Mouse (Mus musculus): ENCODE data around the gene Nol10. TPM values are rescaled to one million over a fixed set of nuclear protein-coding genes. Genes with fewer than 3 reads are reported as not detected.

The Nol10 gene
- polyA plus RNA-seq, 1 experiment from 2014 or later: 28.1 TPM

GRCm38 (mm10) chr12:17371589-17372235, 23.5 kb downstream of the Nol10 start:
- no peaks in the 10 kb centered on the region for H3K4me1 ChIP-seq (replicated peaks; ENCODE audit: control insufficient read depth, insufficient read depth, low read length)
- H3K27ac ChIP-seq (ENCODE audit: low read depth, low read length): no peak overlapping the region
- H3K9me3 ChIP-seq (ENCODE audit: control insufficient read depth, low read length): no peaks in the 10 kb centered on the region
- ATAC-seq (ENCODE audit: low FRiP score) (no peak), DNase-seq (ENCODE audit: low spot score) (peak; percentile 30)
- no peak overlapping the region for H3K4me2 ChIP-seq (replicated peaks; ENCODE audit: low read depth, low read length)
- no peak overlapping the region for H3K9ac ChIP-seq (ENCODE audit: low read depth, low read length)
- WGBS: 92% methylated on average over 8 of the region's 8 CpGs
- H3K27me3 ChIP-seq (ENCODE audit: control insufficient read depth, insufficient read depth, low read length): no peaks in the 10 kb centered on the region
- H3K4me3 ChIP-seq (ENCODE audit: low read depth, low read length): no peak overlapping the region
- H3K36me3 ChIP-seq (ENCODE audit: control insufficient read depth, insufficient read depth, low read length): 0 out of 2 replicates have a peak, but pooled peaks cover 15% of the 10 kb centered on the region

GRCm38 (mm10) chr12:17372696-17373095, 24.4 kb downstream of the Nol10 start:
- Histone ChIP-seq H3K4me1 (replicated peaks; ENCODE audit: control insufficient read depth, insufficient read depth, low read length) (no peaks in the 10 kb centered on the region), H3K4me2 (replicated peaks; ENCODE audit: low read depth, low read length) (no peak overlapping the region), H3K27me3 (ENCODE audit: control insufficient read depth, insufficient read depth, low read length) (no peaks in the 10 kb centered on the region), H3K9ac (ENCODE audit: low read depth, low read length) (no peak overlapping the region), H3K9me3 (ENCODE audit: control insufficient read depth, low read length) (no peaks in the 10 kb centered on the region), H3K27ac (ENCODE audit: low read depth, low read length) (no peak overlapping the region), H3K4me3 (ENCODE audit: low read depth, low read length) (no peak overlapping the region), H3K36me3 (ENCODE audit: control insufficient read depth, insufficient read depth, low read length) (0 out of 2 replicates have a peak, but pooled peaks cover 11% of the 10 kb centered on the region)
- ATAC-seq (ENCODE audit: low FRiP score): no peak
- DNase-seq (ENCODE audit: low spot score): no peak
- 93% methylated on average over 3 of the region's 3 CpGs for WGBS

GRCm38 (mm10) chr12:17373470-17373975, 25.3 kb downstream of the Nol10 start:
- Histone ChIP-seq H3K27ac (ENCODE audit: low read depth, low read length) (no peak overlapping the region), H3K9me3 (ENCODE audit: control insufficient read depth, low read length) (no peaks in the 10 kb centered on the region), H3K4me2 (replicated peaks; ENCODE audit: low read depth, low read length) (no peak overlapping the region), H3K4me3 (ENCODE audit: low read depth, low read length) (no peak overlapping the region), H3K9ac (ENCODE audit: low read depth, low read length) (no peak overlapping the region), H3K36me3 (ENCODE audit: control insufficient read depth, insufficient read depth, low read length) (0 out of 2 replicates have a peak, but pooled peaks cover 11% of the 10 kb centered on the region), H3K4me1 (replicated peaks; ENCODE audit: control insufficient read depth, insufficient read depth, low read length) (no peaks in the 10 kb centered on the region), H3K27me3 (ENCODE audit: control insufficient read depth, insufficient read depth, low read length) (no peaks in the 10 kb centered on the region)
- no peak for DNase-seq (ENCODE audit: low spot score)
- WGBS: 96% methylated on average over 5 of the region's 5 CpGs
- no peak for ATAC-seq (ENCODE audit: low FRiP score)

- Histone ChIP-seq H3K27me3 (ENCODE audit: control insufficient read depth, insufficient read depth, low read length) (no peaks in the 10 kb centered on the region), H3K27ac (ENCODE audit: low read depth, low read length) (no peak overlapping the region), H3K9ac (ENCODE audit: low read depth, low read length) (no peak overlapping the region), H3K4me3 (ENCODE audit: low read depth, low read length) (no peak overlapping the region), H3K4me2 (replicated peaks; ENCODE audit: low read depth, low read length) (no peak overlapping the region), H3K36me3 (ENCODE audit: control insufficient read depth, insufficient read depth, low read length) (0 out of 2 replicates have a peak, but pooled peaks cover 8% of the 10 kb centered on the region), H3K4me1 (replicated peaks; ENCODE audit: control insufficient read depth, insufficient read depth, low read length) (no peaks in the 10 kb centered on the region), H3K9me3 (ENCODE audit: control insufficient read depth, low read length) (no peaks in the 10 kb centered on the region)
- 89% methylated on average over 4 of the region's 4 CpGs for WGBS
- DNase-seq (ENCODE audit: low spot score) (no peak), ATAC-seq (ENCODE audit: low FRiP score) (no peak)
Measured at GRCm38 (mm10) chr12:17375243-17375642, 27.0 kb downstream of the Nol10 start.

- no peak overlapping the region for H3K27ac ChIP-seq (ENCODE audit: low read depth, low read length)
- 0 out of 2 replicates have a peak, but pooled peaks cover 5% of the 10 kb centered on the region for H3K36me3 ChIP-seq (ENCODE audit: control insufficient read depth, insufficient read depth, low read length)
- no peak overlapping the region for H3K4me3 ChIP-seq (ENCODE audit: low read depth, low read length)
- no peaks in the 10 kb centered on the region for H3K4me1 ChIP-seq (replicated peaks; ENCODE audit: control insufficient read depth, insufficient read depth, low read length)
- H3K4me2 ChIP-seq (replicated peaks; ENCODE audit: low read depth, low read length): no peak overlapping the region
- H3K9me3 ChIP-seq (ENCODE audit: control insufficient read depth, low read length): no peaks in the 10 kb centered on the region
- no peak for DNase-seq (ENCODE audit: low spot score)
- no peaks in the 10 kb centered on the region for H3K27me3 ChIP-seq (ENCODE audit: control insufficient read depth, insufficient read depth, low read length)
- H3K9ac ChIP-seq (ENCODE audit: low read depth, low read length): no peak overlapping the region
- WGBS: 95% methylated on average over 6 of the region's 6 CpGs
- ATAC-seq (ENCODE audit: low FRiP score): no peak
Measured at GRCm38 (mm10) chr12:17376521-17376920, 28.3 kb downstream of the Nol10 start.

GRCm38 (mm10) chr12:17380991-17381390, 32.7 kb downstream of the Nol10 start:
- 0 out of 2 replicates have a peak, but pooled peaks cover 2% of the 10 kb centered on the region for H3K36me3 ChIP-seq (ENCODE audit: control insufficient read depth, insufficient read depth, low read length)
- no peak for ATAC-seq (ENCODE audit: low FRiP score)
- no peaks in the 10 kb centered on the region for H3K27me3 ChIP-seq (ENCODE audit: control insufficient read depth, insufficient read depth, low read length)
- H3K4me2 ChIP-seq (replicated peaks; ENCODE audit: low read depth, low read length): no peak overlapping the region
- no peak overlapping the region for H3K27ac ChIP-seq (ENCODE audit: low read depth, low read length)
- WGBS: 96% methylated on average over 6 of the region's 6 CpGs
- H3K4me3 ChIP-seq (ENCODE audit: low read depth, low read length): no peak overlapping the region
- H3K4me1 ChIP-seq (replicated peaks; ENCODE audit: control insufficient read depth, insufficient read depth, low read length): no peaks in the 10 kb centered on the region
- DNase-seq (ENCODE audit: low spot score): no peak
- H3K9ac ChIP-seq (ENCODE audit: low read depth, low read length): no peak overlapping the region
- H3K9me3 ChIP-seq (ENCODE audit: control insufficient read depth, low read length): no peaks in the 10 kb centered on the region

GRCm38 (mm10) chr12:17382759-17383158, 34.5 kb downstream of the Nol10 start:
- no peak for DNase-seq (ENCODE audit: low spot score)
- 89% methylated on average over 7 of the region's 7 CpGs for WGBS
- ATAC-seq (ENCODE audit: low FRiP score): no peak
- Histone ChIP-seq H3K27ac (ENCODE audit: low read depth, low read length) (no peak overlapping the region), H3K4me2 (replicated peaks; ENCODE audit: low read depth, low read length) (no peak overlapping the region), H3K9me3 (ENCODE audit: control insufficient read depth, low read length) (no peaks in the 10 kb centered on the region), H3K36me3 (ENCODE audit: control insufficient read depth, insufficient read depth, low read length) (no peaks in the 10 kb centered on the region), H3K4me1 (replicated peaks; ENCODE audit: control insufficient read depth, insufficient read depth, low read length) (no peaks in the 10 kb centered on the region), H3K4me3 (ENCODE audit: low read depth, low read length) (no peak overlapping the region), H3K9ac (ENCODE audit: low read depth, low read length) (no peak overlapping the region), H3K27me3 (ENCODE audit: control insufficient read depth, insufficient read depth, low read length) (no peaks in the 10 kb centered on the region)

GRCm38 (mm10) chr12:17386896-17387295, 38.6 kb downstream of the Nol10 start:
- Histone ChIP-seq H3K9me3 (ENCODE audit: control insufficient read depth, low read length) (no peaks in the 10 kb centered on the region), H3K27me3 (ENCODE audit: control insufficient read depth, insufficient read depth, low read length) (no peaks in the 10 kb centered on the region), H3K36me3 (ENCODE audit: control insufficient read depth, insufficient read depth, low read length) (no peaks in the 10 kb centered on the region), H3K4me1 (replicated peaks; ENCODE audit: control insufficient read depth, insufficient read depth, low read length) (no peaks in the 10 kb centered on the region), H3K9ac (ENCODE audit: low read depth, low read length) (no peak overlapping the region), H3K4me2 (replicated peaks; ENCODE audit: low read depth, low read length) (no peak overlapping the region), H3K4me3 (ENCODE audit: low read depth, low read length) (no peak overlapping the region), H3K27ac (ENCODE audit: low read depth, low read length) (no peak overlapping the region)
- 94% methylated on average over 3 of the region's 3 CpGs for WGBS
- no peak for DNase-seq (ENCODE audit: low spot score)
- no peak for ATAC-seq (ENCODE audit: low FRiP score)
